Mouse (Mus musculus) intestine, embryonic 16.5 days (tissue): ENCODE results near the gene Cox20. TPM values are rescaled to one million over a fixed set of nuclear protein-coding genes. Genes with fewer than 3 reads are reported as not detected.

Experiments
- ATAC-seq: fragments of 200-750 bp; cut with Nextera tagmentation; 2 replicates; pipeline ENCODE4 v1.8.0; 2017; ENCODE audit warnings: moderate TSS enrichment, moderate library complexity
- H3K27ac ChIP-seq: fragments of 300-500 bp; sonication (generic); 2 replicates; pipeline ENCODE4 v1.5.1; 2014; ENCODE audit warnings: mild to moderate bottlenecking, low read length
- H3K27me3 ChIP-seq: fragments of 300-500 bp; sonication (generic); replicated peaks from 2 replicates; pipeline ENCODE4 v1.6.1; 2014; ENCODE audit warnings: low read length, control low read depth, mixed read lengths; ENCODE audit not compliant: control insufficient read depth, insufficient read depth
- H3K36me3 ChIP-seq: fragments of 300-500 bp; sonication (generic); 2 replicates; pipeline ENCODE4 v1.6.1; 2014; ENCODE audit warnings: low read length, control low read depth; ENCODE audit not compliant: control insufficient read depth, insufficient read depth
- H3K4me1 ChIP-seq: fragments of 300-500 bp; sonication (generic); 2 replicates; pipeline ENCODE4 v1.6.1; 2014; ENCODE audit warnings: low read length, control low read depth, mixed read lengths; ENCODE audit not compliant: control insufficient read depth, insufficient read depth
- H3K4me2 ChIP-seq: fragments of 300-500 bp; sonication (generic); 2 replicates; pipeline ENCODE4 v1.6.1; 2014; ENCODE audit warnings: low read depth, low read length, control low read depth
- H3K4me3 ChIP-seq: fragments of 300-500 bp; sonication (generic); 2 replicates; pipeline ENCODE4 v1.5.1; 2014; ENCODE audit warnings: mild to moderate bottlenecking, low read length
- H3K9ac ChIP-seq: fragments of 300-500 bp; sonication (generic); 2 replicates; pipeline ENCODE4 v1.6.1; 2014; ENCODE audit warnings: low read depth, low read length
- H3K9me3 ChIP-seq: fragments of 300-500 bp; sonication (generic); 2 replicates; pipeline ENCODE4 v1.6.1; 2016; ENCODE audit warnings: low read length, control low read depth; ENCODE audit not compliant: control insufficient read depth
- WGBS: fragments of 180-500 bp; shearing (Covaris S2); extraction: QIAGEN DNeasy Blood & Tissue Kit; methylation state at CpG from one replicate; pipeline ENCODE4 v1.1.7; 2014; 5-methylcytosine and 5-hydroxymethylcytosine counted together
- microRNA-seq: library from miRNA; unstranded; fragments of <30 nt; microRNA quantifications from one replicate; pipeline ENCODE4, GENCODE M21; 2016
- polyA plus RNA-seq: library from polyadenylated mRNA; unstranded; fragments of >200 nt; fragmentation: Nextera tagmentation; extraction: Ambion mirVana; gene quantifications from 2 replicates; pipeline ENCODE4 v1.2.1, GENCODE M21; 2015

Cox20 gene
- polyA plus RNA-seq, 1 experiment from 2014 or later: 142 TPM

DNA sequence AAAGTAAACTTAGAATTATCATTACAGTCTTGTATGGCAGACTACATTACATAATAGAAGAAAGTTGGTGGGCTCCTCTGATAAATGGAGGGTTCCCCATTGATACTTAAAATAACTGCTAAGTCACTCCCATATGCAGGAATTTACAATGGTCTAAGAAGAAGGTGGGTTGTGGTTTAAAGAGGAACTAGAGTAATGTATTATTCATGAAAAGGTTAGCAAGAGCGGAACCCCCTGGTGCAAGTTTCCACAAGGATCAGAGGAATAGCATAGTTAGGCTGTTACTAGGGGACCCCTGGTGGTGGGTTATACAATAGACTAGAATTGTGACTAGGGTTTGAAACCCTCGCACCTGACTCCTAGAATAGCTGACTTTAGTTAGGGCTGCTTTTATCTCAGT is 41.8 kb downstream of the Cox20 start:
- Histone ChIP-seq H3K4me3 (no peak overlapping the region), H3K4me2 (no peak overlapping the region), H3K9me3 (no peaks in the 10 kb centered on the region), H3K36me3 (no peaks in the 10 kb centered on the region), H3K4me1 (no peaks in the 10 kb centered on the region), H3K27ac (no peak overlapping the region), H3K9ac (no peak overlapping the region), H3K27me3 (no peaks in the 10 kb centered on the region)
- no peak for ATAC-seq
- 90% methylated on average over 2 of the region's 2 CpGs for WGBS

DNA sequence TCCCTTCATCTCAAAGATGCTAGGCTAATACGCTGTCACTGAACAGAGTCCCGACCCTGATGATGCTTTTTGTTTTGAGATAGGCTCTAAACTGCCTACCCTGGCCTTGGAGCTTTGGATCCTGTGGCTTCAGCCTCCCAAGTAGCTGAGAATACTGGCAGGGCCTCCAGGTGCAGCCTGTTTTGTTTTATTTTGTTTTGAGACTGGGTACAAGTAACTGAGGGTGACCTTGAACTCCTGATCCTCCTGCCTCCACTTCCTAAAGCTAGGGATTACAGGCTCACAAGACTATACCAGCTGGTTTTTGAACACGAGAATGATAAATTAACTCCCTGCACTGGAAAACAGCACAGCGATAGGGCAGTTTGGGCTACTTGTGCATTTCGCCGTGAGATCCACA is 46.2 kb downstream of the Cox20 start:
- no peak overlapping the region for H3K27ac ChIP-seq
- H3K36me3 ChIP-seq: no peaks in the 10 kb centered on the region
- ATAC-seq: no peak
- 83% methylated on average over 6 of the region's 6 CpGs for WGBS
- H3K27me3 ChIP-seq: no peaks in the 10 kb centered on the region
- H3K4me2 ChIP-seq: no peak overlapping the region
- no peak overlapping the region for H3K9ac ChIP-seq
- no peaks in the 10 kb centered on the region for H3K4me1 ChIP-seq
- no peaks in the 10 kb centered on the region for H3K9me3 ChIP-seq
- H3K4me3 ChIP-seq: no peak overlapping the region

DNA sequence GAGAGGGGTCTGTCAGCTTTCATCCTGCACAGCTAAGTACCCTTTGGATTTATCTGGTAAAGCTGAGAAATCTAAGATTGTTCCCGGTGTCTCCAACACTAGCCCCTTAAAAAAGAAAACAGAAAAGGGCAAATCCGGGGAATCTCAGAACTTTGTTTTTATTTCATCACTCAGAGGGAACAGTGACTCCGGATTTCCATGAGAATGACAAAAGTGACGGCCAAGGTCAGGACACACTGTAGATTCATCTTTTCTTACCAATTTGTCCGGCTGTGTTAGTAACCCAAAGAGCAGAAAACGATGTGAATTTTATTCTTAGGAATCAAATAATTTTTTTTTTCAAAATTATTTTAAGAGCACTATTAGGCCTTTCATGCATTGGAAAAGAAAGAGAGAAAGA is 49.2 kb downstream of the Cox20 start:
- H3K9me3 ChIP-seq: no peaks in the 10 kb centered on the region
- 0 out of 2 replicates have a peak overlapping the region, but pooled peaks have one; percentile 70 for H3K4me2 ChIP-seq
- no peak for ATAC-seq
- H3K36me3 ChIP-seq: no peaks in the 10 kb centered on the region
- H3K27ac ChIP-seq: no peak overlapping the region
- no peaks in the 10 kb centered on the region for H3K4me1 ChIP-seq
- no peak overlapping the region for H3K9ac ChIP-seq
- H3K4me3 ChIP-seq: no peak overlapping the region
- WGBS: 72% methylated on average over 6 of the region's 6 CpGs
- no peaks in the 10 kb centered on the region for H3K27me3 ChIP-seq

DNA sequence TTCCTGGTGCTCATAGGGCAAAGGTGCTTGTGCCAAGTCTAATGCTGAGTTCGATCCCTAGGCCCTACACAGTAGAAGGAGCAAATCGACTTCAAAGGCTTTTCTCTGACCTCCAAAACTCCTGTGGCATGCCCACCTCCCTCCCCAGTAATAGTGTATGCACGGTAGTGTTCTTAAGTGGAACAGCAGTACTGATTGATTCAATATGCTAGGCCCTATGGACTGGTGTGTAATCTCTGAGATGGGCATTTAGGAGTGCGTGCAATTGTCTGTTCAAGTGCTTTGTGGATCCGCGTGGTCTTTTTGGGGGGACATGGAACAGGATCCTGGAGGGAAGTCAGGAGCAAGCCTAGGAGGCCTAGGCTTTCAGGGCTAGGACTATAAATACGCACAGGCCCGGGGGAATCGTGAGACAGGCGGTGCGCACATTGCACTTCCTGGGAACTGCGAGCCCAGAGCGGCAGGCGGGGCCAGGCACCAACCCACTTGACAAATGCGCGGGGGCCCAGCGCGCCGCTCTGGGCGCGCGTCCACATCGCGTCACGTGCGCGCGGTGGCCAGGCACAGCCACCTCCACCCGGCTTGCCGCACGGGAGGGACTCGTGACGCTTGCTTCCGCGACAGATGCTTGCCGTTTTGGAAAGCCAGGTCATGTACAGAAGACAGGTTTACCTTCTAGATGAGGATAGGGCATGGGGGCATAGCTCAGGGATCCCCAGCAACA is 49.8 kb downstream of the Cox20 start:
- H3K36me3 ChIP-seq: no peaks in the 10 kb centered on the region
- peak overlapping the region; percentile 64 for H3K9ac ChIP-seq
- peak overlapping the region; percentile 57 for H3K4me3 ChIP-seq
- H3K4me2 ChIP-seq: peak overlapping the region; percentile 70
- no peaks in the 10 kb centered on the region for H3K27me3 ChIP-seq
- no peaks in the 10 kb centered on the region for H3K9me3 ChIP-seq
- peak; percentile 99 for ATAC-seq
- no peaks in the 10 kb centered on the region for H3K4me1 ChIP-seq
- WGBS: 3% methylated on average over 36 of the region's 36 CpGs
- H3K27ac ChIP-seq: peak overlapping the region; percentile 87

DNA sequence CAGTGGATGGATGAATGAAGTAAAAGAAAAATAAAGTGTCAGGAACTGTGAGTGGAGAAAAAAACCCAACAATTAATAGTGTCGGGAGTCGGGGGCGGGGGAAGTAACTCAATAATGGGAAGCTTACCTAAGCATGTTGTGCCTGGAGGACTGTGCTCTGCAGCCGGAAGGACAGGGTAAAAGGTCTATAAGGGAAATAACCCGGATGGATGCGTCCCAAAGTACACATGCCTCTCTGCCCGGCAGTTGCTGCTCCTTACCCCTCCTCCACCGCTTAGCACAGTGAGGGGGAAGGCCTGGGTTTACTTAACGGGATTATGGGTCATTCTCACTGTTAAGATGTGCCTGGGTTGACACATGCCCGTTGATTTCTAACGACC is 50.3 kb downstream of the Cox20 start:
- WGBS: under 1% methylated on average over 11 of the region's 11 CpGs
- H3K27ac ChIP-seq: peak overlapping the region; percentile 87
- peak; percentile 94 for ATAC-seq
- no peaks in the 10 kb centered on the region for H3K27me3 ChIP-seq
- no peaks in the 10 kb centered on the region for H3K36me3 ChIP-seq
- H3K4me2 ChIP-seq: peak overlapping the region; percentile 70
- H3K4me1 ChIP-seq: no peaks in the 10 kb centered on the region
- peak overlapping the region; percentile 57 for H3K4me3 ChIP-seq
- no peaks in the 10 kb centered on the region for H3K9me3 ChIP-seq
- peak overlapping the region; percentile 64 for H3K9ac ChIP-seq

Small RNAs within 50 kb of the gene (microRNA-seq; reads per million reads assigned to microRNA genes)
- gene Gm27458: not detected

Other genes with a start within 250 kb of the Cox20 start
- gene Desi2, start 131.7 kb upstream of the Cox20 start, polyA plus RNA-seq: 16.4 and 20.4 TPM in 2 replicates
- gene Hnrnpu, start 18.7 kb downstream of the Cox20 start, polyA plus RNA-seq: 137 and 155 TPM in 2 replicates
- gene Efcab2, start 87.0 kb downstream of the Cox20 start, polyA plus RNA-seq: 6.1 and 8.8 TPM in 2 replicates
- 1.5 and 1.7 TPM in 2 replicates for gene Kif26b, start 210.0 kb downstream of the Cox20 start, polyA plus RNA-seq